Mouse (Mus musculus) MEL-GATA-1-ER (cell line): ENCODE results near the gene Nup210l.
"Not testable (repeated sequence)": the region's sequence is repeated elsewhere in the genome, so short reads cannot be mapped to it uniquely, and the experiment has no call there.

Experiments used
- DNase-seq: peaks from one replicate; pipeline ENCODE4 v3.0.0-alpha.2; 2012; ENCODE audit warnings: low read depth; ENCODE audit errors: extremely low read depth

Gene Nup210l

DNA sequence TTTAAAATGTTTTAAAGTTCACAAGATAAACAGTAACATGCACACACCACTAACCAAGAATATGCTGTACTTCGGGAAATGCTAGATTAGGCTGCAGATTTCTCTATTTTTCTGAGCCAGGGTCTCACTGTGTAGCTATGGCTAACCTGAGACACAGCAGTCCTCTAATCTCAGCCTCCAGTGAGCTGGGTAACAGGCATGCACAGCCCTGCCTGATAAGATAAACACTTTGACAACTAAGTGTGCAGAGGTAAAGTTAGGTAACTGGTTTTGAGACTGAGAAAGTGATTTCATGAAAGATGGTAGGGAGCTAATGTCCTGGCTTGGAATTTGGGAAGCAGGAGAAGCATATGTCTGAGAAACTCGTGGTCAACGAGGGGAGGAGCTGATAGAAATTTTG lies 9.5 kb upstream of the Nup210l start:
- DNase-seq: no peak

DNA sequence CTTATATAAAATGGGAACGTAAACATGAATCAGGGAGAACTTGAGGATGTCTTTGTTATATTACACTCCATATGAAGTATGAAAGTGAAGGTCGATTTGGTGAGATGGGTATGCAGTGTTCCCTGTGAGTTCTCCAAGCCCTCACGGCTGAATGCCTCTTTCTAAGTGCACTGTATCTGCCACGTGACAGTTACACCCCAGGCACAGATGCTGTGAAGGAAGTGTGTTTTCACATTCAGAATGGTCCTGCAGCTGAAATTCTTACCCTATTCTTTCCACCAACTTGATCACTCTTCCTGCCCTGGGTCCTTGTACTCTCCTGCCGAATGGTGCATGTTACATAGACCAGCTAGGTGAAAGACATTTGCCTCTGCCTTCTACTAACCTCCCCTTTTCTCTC lies 6.0 kb upstream of the Nup210l start:
- no peak for DNase-seq

DNA sequence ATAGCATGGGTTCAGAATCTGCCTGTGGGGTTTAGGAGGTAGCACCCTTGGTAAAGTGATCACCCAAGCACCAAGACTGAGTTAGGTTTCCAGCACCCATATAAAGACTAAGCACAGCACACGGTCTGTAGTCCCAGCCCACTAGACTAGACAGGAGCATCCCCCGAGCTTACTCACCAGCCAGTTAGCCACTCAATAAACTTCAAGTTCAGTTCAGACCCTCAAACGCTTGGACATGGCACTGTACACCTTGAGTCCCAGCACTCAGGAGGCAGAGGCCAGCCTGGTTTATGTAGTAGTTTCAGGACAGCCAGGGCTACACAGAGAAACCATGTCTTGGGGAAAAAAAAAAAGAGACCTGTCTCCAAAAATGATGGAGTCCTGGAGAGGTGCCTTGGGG lies 2.9 kb upstream of the Nup210l start:
- DNase-seq: no peak

DNA sequence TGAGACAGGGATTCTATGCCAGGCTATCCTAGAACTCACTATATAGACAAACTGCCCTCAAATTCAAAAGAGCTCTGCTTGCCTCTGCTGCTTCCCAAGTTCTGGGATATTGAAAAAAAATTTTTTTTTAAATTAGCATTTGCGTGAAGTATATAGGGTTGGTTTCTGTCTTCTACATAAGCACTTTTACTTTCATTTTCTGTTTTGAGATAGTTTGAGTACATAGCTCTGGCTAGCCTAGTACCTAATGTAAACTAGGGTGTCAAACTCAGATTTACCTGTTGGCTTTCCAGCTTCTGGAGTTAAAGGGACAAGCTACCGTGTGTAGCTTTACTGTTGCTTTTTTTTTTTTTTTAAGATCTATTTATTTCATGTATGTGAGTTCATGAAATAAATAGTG lies 2.3 kb upstream of the Nup210l start:
- no peak for DNase-seq

DNA sequence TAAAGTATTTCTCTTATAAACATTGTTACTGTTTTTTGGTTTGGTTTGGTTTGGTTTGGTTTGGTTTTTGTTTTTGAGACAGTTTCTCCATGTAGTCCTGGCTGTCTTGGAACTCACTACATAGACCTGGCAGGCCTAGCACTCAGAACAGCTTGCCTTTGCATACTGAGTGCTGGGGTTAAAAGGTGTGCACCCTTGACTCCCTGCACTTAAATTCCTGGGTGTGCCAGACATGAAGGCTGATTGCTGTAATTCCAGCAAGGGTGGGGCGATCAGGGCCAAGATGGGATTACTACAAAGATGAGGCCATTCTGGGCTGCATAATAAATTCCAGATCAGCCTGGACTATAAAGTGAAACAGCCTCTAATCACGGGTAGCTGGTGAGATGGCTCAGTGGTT lies 1.7 kb upstream of the Nup210l start:
- no peak for DNase-seq

DNA sequence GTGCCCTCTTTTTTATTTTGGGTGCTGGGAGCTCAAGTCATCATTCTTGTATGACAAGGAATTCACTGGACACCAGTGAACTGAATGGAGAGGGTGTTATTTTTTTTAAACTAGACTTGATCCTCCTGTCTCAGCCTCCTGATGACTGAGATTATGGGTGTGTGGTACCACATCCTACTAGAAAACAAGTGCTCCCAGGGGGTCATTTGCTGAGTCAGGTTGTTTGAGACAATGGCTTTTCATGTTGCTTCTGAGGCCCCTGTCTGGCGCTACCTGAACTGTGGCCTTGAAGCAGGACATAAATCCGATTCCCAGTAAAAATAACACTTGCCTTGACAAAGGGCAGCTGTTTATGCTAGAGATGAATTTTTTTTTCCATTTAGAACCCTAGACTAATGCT lies 756 bp upstream of the Nup210l start:
- DNase-seq: no peak

DNA sequence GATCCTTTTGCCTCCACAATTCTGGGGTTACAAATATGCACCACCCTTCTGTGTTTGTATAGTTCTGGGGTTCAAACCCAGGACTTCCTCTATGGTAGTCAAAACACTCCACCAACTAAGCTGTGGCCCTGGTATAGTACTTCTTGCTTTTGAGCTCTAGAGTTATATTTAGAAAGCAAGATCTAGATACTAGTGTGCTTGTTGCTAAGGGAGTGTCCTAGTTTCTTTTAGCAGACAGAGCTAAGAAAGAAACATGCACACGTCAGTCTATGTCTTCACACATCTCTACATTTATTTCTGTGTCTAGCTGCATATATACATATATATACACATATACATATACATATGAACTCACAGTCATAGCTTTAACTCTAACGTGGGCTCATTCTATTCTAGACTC lies 7.8 kb downstream of the Nup210l start:
- peak; percentile 41 for DNase-seq

DNA sequence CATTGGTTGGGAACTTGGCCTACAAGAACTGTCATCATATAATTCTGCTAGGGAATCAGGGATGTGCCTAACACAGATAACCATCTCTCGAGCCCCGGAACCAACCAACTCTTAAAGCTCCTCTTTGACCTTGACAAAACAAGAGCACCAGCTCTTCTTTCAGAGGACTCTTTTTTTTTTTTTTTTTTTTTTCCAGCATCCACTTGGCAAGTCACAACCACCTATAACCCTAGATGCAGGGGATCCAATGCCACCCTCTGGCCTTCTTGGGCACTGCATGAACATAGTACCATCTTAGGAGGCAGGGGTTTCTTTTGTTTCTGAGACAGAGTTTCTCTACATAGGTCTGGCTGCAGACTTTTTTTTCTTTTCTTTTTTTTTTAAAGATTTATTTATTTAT lies 10.4 kb downstream of the Nup210l start:
- no peak for DNase-seq

DNA sequence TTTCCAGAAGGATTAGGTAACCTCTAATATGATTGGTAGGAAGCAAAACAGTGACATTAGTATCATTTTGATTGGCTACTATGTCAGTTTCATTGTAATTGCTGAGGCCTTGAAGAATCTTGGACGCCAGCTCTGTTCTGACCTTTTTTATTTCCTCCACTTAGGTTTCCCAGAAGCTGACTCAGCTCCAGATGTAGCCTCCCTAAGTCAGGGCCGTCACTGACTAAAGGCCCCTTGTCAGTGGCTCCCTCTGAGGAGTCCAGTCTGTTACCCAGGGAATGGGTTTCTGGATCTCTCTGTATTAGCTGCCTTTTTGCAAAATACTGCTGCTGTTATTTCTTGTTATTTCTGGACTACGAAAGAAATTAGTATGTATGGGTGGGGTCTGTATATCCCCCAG lies 11.6 kb downstream of the Nup210l start:
- no peak for DNase-seq

DNA sequence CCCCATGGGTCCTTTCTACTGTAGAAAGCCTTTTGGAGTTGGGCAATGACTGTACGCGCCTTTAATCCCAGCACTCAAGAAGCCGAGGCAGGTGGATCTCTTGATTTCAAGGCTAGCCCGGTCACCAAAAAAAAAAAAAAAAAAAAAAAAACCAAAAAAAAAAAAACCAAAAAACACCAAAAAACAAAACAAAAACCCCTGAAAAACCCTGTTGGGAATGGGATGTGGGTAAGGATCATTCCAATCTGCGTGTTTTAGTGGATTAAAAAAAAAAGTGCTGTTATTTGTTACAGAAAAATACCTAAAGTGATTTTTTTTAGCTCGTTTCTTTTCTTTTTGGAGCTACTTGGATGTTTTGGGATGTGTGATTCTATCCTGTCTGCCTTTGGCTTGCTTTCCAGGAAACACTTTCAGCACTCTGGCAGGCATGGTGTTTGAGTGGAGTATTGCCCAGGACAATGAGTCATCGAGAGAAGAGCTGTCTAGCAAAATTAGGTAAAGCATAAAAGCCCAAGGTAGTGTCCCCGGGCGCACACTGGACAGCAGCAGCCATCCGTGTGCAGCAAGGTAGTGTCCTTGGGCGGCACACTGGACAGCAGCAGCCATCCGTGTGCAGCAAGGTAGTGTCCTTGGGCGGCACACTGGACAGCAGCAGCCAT lies 14.3 kb downstream of the Nup210l start:
- DNase-seq: no peak

DNA sequence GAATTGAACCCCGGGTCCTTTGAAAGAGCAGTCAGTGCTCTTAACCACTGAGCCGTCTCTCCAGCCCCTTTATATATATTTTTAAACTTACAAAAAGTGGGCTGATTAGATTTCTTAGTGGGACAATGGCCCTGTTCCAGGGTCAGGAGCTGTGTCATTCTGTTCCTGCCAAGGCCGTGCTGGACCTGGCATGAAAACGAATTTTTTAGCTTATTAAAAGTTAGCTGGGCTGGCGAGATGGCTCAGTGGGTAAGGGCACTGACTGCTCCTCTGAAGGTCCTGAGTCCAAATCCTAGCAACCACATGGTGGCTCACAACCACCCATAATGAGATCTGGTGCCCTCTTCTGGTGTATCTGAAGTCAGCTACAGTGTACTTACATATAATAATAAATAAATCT lies 18.1 kb downstream of the Nup210l start:
- DNase-seq: not testable (repeated sequence)

DNA sequence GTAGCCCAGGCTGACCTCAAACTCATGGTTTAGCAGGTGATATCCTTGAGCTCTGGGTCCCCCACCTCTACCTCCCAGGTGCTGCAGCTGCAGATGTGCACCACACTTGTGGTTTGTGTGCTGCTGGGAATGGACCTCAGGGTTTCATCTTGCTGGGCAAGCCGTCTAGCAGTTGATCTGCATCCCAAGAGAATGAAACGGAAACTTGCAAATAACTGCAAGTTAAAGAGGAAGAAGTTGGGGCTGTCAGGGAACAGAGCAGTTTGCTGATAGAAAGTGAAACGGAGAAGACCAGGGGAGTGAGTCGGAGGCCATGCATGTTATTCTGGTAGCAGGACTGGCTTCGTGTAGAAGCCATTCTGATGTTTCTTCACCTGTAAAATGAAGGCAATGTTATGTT lies 21.8 kb downstream of the Nup210l start:
- no peak for DNase-seq

DNA sequence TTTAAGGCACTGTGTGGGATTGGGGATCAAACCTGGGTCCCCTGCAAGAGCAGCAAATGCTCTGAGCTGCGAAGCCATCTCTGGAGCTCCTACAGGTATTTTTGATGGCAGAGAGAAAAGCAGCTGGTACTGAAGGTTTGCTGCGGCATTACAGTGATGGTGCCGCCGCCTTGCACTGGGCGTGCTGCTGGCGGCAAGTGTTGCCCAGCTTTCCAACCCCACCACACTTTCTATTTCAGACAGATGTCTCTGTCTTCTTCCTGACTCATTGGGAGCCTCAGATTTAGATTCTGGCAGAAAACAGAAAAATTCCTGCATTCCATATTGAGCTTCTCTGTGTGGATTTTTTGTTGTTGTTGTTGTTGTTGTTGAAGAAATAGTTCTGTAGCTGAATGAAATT lies 23.9 kb downstream of the Nup210l start:
- no peak for DNase-seq

DNA sequence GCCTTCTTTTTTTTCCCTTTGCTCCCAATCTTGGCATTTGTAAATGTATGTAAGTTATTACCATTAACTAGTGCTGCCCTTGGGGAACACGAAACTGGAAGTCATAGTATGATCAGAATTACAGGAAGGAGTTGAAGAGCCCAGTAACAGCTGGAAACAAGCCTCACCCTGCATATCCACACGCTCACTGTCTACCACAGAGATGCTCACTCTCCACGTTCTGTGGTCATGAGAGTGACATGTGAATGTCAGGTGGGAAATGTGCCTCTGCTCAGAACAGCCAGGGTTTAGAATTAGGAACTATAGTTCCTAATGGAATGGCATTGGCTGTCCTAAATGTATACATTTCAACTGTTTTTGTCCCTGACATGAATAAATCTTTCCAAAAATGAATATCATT lies 28.8 kb downstream of the Nup210l start:
- no peak for DNase-seq

DNA sequence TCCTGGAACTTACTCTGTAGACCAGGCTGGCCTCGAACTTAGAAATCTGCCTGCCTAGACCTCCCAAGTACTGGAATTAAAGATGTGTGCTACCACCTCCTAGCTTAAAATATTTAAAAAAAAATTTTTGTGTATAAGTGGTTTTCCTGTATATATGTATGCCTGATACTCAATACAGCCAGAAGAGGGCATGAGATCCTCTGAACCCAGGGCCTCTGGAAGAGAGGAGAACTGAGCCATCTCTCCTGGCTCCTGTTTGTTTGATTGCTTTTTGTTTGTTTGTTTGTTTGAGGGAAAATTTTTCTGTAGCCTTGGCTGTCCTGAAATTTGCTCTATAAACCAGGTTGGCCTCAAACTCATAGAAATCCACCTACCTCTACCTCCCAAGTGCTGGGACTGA lies 29.4 kb downstream of the Nup210l start:
- no peak for DNase-seq

DNA sequence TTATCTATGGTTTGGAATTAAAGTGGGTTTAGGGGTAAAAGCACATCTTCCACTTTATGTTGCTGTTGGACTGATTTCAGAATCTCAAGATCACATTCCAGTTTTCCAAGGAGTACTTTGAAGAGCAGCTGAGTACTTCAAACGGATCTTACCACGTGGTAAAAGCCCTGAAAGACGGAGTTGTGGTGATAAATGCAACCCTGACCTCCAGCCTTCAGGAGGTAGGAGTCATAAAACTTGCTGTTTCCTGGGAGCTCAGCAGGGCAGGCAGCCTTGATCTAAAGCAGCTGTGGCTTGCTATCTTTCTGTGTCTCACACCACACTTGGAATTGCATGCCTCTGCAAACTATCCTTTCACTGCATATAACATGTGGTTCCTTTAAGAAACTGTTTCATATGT lies 30.6 kb downstream of the Nup210l start:
- DNase-seq: no peak

DNA sequence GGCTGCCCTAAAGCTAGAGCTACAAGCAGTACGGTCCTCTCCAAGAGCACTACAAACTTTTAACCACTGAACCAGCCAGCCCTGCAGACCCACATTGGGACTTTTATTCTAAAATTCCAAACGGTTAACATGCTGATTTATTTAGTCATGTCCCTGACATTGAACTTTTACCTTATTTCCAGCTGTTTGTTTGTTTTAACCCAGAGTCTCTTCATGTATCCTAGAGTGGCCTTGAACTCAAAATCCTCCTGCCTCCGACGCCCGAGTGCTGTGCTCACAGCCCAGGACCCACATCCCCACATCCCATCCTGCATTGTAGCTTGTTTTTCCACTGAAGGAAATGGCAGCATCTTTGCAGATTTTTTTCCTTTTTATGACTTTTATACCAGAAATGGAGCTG lies 31.1 kb downstream of the Nup210l start:
- no peak for DNase-seq

DNA sequence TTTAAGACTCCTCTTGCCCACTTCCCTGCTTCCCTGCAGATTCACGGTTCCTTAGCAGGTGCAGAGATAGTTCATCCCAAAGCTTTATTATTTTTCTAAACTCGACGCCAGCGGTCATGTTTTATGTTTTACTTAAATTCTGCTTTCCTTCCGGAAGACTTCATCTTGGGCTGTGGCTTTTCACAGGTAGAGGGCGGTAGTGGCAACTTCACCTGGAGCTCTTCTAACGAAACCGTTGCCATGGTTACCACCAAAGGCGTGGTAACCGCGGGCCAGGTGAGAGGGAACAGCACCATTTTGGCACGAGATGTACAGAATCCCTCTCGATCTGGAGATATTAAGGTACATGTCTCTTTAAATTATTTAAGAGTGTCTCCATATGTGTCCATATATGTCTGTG lies 32.7 kb downstream of the Nup210l start:
- no peak for DNase-seq

DNA sequence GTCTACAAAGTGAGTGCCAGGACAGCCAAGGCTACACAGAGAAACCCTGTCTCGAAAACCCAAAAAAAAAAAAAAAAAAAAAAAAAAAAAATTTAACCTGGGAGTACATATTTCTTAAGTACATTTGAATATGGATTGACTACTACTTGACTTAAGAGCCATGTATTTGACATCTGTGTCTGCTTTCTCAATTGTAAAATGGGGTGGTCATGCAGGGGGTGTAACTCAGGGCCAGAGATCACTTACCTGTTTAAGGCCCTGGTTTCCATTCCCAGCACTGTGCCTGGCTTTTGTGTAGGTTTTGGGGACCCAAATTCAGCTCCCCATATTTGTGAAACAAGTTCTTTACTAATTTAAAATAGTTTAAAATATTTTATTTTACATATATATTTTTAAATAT lies 33.7 kb downstream of the Nup210l start:
- DNase-seq: no peak

DNA sequence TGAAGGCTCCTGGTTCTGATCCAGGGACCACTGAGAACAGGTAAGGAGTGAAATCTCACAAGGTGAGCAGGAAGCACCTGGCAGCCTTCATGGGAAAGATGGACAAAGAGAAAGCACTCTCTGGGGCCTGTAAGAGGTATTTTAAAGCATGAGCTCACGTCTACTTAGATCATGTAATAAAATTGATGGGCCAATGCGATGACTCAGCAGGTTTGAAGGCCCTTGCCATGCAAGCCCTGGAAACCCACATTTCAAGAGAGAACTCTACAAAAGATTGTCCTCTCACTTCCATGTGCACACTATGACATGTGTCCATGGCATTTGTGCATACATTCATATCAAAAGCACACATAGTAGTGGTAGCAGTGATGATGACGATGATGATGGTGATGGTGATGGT lies 36.0 kb downstream of the Nup210l start:
- DNase-seq: no peak

DNA sequence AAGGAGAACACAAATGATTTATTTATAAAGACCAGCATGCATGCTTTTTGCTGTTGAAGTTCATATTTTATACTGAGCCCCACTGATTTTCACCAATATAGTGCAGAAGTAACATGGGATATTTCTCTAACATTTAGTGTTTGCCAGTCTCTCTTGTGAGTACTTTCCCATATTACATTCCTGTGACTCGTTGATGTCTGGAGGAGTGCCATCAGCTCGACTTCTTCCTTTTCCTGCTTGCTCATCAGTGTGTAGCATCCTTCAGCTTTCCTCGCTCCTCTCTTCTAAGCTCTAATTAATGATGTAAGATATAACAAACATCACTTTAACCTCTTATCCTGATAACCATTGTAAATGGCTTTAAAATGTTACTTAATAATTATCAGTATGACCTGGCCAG lies 41.5 kb downstream of the Nup210l start:
- DNase-seq: no peak

DNA sequence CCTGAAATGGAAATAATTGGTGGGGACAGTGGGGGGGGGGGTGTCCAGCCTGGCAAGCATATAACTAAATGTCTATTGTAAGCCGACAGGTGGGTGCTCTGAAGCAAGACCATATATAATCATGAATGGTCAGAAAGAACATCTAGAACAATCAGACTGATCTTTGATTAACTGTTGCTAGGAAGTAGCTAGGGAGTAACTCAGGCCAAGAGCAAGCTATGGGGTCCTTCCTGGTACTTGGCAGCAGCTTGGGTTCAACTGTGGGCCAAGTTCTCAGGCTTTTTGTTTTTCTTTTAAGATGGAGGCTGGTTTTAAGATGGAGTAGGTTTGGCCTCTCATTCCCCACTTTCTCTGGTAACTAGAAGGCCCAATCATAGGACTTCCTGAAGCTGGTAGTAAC lies 42.7 kb downstream of the Nup210l start:
- no peak for DNase-seq

DNA sequence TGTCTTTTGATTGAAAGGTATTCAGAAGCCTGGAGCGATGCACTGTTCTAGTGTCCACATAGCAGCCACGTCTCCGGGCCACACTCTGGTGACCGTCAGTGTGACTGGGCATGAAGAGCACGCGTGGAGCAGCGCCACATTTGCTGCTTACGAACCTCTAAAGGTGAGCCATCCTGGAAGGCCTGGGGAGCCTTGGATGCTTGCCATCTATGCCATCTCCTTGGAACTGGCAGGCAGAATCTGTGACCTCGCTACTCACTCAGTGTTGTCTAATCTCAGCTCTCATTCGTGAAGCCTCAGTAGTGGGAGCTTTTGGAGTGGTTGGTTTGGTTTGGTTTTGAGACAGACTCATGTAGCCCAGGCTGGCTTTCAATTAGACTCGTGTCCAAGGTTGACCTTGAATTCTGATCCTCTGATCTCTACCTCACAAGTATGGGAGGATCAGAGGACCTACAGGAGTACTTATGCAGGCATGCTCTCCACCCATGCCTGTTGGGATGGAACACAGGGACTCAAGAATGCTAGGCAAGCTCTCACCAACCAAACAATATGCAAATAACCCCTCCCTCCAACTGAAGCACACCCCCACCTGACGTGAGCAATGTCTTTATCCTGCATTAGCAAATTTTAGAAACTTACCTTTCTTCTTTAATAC lies 47.3 kb downstream of the Nup210l start:
- no peak for DNase-seq

DNA sequence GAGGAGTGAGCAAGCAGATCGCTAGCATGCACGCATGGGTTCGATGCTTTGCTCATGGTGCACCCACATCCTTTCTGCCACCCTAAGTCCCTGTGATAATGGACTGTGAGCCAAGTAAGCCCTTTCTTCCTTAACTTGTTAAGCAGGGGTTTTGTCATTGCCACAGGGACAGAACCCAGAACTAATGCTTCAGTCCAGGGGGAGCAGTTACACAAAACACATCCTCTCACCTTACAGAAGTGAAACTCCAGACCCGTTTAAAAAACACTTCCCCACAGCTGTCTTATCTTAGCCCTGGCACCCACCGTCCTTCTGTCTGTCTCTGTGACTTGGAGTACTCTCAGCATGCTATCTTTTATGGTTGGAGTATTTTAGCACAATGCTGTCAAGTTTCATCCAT lies 52.1 kb downstream of the Nup210l start:
- DNase-seq: peak; percentile 55
